Mouse (Mus musculus) left cerebral cortex, postnatal 36 days (tissue): ENCODE data around the gene A730015C16Rik. TPM values are rescaled to one million over a fixed set of nuclear protein-coding genes. Genes with fewer than 3 reads are reported as not detected.
A peak's percentile ranks its signal among the peaks of the same experiment; 100 is the strongest.

ENCODE experiments used
- DNase-seq, 2 experiments: peaks; one replicate each; pipeline ENCODE4 v3.0.0; 2021 to 2022; ENCODE audit warnings: low spot score in 2 of 2, mixed read lengths in 1 of 2
- intact Hi-C: fragments of 180-260 bp; cut with DNase I; formaldehyde crosslinking; loops from one replicate; pipeline ENCODE4 v1.15.1; 2025
- total RNA-seq, 2 experiments: library from RNA; stranded (reverse); gene quantifications; 2 replicates each; pipeline ENCODE4 v1.2.3; 2021

A730015C16Rik gene
- total RNA-seq, 2 experiments from 2014 or later: 0.35 TPM; not detected in 1

DNA sequence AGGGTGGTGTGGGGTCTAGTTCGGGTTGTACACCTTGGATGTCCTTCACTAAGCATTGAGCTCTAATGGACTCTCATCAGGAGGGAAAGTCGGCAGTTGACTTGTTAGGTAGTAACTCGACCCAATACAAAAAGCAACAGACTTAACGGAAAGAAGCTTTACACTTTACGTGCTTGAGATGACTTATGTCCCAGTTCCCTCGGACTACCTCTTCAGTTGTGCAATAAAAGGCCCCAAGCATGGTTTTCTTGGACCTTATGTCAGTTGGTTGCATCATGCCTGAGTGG is 14.6 kb downstream of the A730015C16Rik start:
- intact Hi-C loops: loop anchor here (2.0 kb wide), 1 partner anchor 53 kb away; the partner anchor contains the start of gene Zfyve9
- no peak for DNase-seq

DNA sequence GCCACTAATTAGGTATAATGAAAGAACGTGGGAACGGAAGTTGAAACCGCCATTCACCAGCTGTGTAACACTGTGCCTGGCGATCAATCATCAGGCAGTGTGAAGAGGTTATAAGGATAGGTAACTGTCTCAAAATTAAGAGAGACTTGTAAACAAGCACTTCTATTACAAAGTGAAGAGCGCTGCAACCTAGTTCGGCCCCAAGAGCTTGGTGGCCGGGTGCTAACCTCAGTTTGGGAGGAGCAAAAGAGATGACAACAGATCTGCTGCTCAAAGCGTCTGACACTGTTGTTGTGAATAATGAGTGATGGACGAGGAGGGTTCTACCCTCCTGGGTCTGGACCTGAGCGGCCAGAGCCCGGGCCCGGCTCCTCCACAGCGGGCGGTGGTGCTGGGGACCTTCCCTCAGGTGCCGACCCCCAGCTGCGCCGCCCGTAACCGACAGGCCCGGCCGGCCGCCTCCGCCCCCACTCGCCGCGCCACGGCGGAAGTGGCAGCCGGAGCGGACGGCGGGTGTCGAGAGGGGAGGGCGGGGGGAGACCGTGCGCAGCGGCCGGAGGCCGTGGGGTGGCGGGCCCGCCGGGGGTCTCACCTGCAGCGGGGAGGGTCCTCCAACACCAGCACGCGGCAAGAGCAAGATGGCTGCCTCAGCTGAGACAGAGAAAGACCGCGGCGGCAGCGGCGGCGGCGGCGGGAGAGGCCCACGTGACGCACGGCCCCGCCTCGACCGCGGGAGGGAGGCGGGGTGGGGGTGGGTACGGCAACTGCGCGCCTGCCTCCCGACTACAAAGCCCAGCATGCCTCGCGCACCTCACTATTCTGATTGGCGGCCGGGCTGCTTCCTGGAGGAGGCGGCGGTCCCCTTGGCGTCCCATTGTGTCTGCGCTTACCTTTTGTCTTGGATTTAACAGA is 15.2 kb downstream of the A730015C16Rik start, which contains the start of gene Btf3l4:
TSS of gene Btf3l4 (minus strand) at position 699 of the 912 bp plus-strand sequence.
- DNase-seq: peak; percentile 87 to 90
- intact Hi-C loops: loop anchor here (2.0 kb wide), 1 partner anchor 52 kb away; the partner anchor contains the start of gene Zfyve9

DNA sequence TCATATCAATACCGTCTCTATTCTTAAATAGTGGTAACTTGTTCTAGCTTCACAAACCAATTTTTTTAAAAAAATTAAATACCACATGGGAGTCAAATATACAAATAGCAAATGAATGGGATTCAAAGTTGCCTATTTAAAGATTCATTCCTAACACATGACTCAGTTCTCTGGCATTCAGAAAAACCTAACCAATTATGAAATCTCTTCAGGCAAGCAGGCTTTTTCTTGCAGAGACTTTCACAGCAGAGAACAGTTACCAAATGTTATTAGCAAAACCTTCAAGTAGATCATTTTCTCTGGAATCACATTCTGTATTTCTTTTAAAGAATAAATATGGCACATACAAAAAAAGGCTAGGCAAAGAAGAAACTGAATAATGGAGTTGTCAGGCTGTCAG is 17.7 kb downstream of the A730015C16Rik start:
- intact Hi-C loops: no loop called here
- DNase-seq: no peak

DNA sequence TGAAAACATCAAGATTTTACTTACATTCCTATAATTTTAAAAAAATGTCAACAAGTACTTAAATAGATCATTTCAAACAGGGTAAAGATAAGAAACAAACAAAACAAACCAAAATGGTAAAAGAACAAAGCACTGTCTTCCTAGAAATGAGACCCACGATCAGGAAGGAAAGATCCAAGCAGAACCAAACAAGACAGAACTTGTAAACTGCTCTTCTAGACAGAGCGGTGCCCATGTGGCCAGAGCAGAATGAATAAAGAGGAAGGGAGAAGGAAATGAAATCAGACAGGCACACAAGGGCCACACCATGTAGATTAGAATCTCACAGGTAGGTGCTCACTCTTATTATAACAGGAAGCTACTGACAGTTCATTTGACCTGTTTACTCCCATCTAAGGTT is 21.8 kb downstream of the A730015C16Rik start:
- intact Hi-C loops: no loop called here
- DNase-seq: no peak

DNA sequence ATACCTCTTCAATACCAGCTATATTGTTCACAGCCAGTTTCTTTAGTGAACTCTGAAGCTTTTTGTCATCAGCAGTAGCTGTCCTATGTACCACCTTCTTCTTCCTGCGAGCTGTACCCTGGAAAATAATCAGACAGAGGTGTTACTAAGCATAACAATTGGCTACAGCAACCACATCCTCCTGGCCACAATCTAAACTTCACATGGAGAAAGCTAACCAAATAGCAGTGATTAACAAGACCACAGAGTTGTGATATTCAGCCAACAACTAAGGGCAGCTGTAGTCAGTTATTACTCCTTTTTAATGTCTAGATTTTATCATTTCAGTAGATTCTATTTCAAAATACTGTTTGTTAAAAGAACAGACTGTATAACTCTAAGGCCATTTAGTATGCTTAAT is 22.3 kb downstream of the A730015C16Rik start:
- intact Hi-C loops: no loop called here
- DNase-seq: no peak

DNA sequence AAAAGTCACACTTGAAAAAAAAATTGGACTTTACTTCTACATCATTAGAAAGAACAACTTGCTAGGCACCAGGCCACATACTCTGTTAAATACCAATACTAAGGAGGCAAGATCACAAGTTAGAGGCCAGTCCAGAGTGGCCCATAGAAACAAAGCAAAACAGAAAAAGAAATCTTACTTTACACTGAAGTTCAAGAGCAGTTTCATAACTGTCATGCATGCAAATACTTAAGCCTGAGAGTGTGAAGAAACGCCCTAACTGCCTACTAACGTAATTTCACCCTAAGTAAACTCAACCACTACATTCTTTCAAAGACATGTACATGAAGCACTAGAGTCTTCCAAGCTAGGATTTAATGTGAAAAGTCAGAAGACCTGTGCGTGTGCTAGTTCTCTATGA is 22.7 kb downstream of the A730015C16Rik start:
- DNase-seq: no peak
- intact Hi-C loops: no loop called here

DNA sequence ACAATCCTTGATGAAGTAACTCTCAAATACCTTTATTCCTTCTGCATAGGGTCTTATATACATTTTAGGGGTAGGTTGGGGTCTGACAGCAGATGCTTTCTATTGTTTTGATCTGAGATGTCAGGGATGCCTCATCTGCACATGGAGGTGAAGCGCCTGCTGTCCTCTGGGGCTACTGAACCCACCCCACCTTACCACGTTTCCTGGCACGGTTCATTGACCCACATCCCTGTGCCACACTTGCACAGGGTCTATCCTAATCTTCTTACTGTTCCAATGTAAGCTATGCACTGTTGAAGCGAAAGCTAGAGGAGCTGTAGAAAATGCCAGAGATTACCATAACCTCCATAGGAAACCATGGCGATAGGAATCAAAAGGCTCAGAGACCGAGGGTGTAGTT is 36.9 kb downstream of the A730015C16Rik start:
- intact Hi-C loops: no loop called here
- no peak for DNase-seq

DNA sequence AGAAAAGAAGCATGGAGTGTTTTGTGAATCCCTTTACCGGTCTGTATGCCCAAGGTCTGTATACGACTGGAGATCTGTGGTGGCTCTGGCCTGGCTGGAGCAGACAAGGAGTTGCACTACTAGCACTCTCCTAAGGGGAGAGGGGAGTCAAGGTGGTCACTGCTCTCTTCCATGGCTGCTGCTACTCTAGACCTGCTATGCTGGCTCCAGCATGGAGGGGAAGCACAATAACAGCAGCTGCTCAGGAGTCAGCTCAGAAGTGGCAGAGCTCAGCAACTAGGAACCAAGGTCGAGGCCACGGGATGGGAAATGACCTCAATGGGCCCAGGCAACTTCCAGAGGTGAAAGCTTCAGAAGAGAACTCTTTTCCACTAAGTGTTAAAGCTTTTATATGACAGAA is 37.3 kb downstream of the A730015C16Rik start:
- no peak for DNase-seq
- intact Hi-C loops: no loop called here

DNA sequence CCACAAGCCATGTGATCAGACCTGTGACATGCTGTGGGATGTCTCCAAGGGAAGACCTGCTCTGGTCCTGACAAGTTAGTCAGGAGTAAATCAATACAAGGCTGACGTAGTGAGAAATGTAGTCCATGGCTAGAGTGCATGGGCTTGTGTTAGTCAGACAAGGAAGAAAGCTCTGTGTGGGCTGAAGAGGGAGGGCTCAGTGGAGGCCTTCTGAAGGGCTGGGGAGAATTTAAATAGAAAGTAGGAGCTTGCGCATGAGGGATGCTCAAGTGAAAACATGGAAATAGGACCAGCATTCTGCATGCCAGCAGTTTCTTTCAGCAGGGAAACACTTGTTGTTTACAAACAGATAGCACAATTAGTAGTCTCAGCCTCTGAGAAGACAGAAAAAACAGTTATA is 44.9 kb downstream of the A730015C16Rik start:
- DNase-seq: no peak
- intact Hi-C loops: no loop called here

DNA sequence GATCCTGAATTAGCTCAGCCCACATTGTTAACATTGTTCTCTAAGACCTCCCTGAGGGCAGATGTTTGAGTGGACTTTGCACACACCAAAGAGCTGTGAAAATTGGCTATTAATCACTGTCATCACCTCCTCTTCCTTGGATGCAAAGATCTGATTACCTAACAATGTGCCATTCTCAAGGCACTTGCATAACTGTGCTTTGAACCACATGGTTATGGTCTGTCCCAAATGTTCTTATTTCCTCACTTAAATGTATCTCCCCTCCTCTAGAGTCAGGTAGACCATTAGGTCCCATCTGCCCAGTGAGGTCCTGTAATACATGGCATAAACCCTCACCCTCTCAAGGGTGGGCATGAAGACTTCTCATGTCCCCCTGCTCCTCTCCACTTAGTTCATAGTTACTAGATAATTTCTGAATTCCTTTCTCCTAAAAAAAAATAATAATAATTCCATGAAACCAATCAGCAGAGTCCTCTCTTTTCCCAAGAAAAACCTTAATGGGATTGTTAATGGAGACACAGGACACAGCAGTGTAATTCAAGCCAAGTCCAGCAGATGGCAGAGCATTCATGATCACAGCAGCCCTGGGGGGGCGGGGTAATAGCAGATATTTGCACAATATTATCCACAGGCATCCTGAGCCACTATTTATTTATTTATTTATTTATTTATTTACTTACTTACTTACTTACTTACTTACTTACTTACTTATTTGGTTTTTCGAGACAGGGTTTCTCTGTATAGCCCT is 50.2 kb downstream of the A730015C16Rik start:
- peak; percentile 15 to 44 for DNase-seq
- intact Hi-C loops: no loop called here

Other genes with a start within 250 kb of the A730015C16Rik start
- gene Cc2d1b, start 228.7 kb downstream of the A730015C16Rik start, total RNA-seq: 10 to 100 TPM; 31.3 to 48.2 TPM
- 1 to 10 TPM; 1.3 to 1.7 TPM for gene 3110021N24Rik, start 129.0 kb downstream of the A730015C16Rik start, total RNA-seq
- 10 to 100 TPM; 63.7 to 67.4 TPM for gene Zfyve9, start 67.8 kb downstream of the A730015C16Rik start, total RNA-seq
- gene Btf3l4, start 15.0 kb downstream of the A730015C16Rik start, total RNA-seq: 10 to 100 TPM; 87.3 to 92.0 TPM
- gene Txndc12, start 14.0 kb downstream of the A730015C16Rik start, total RNA-seq: 10 to 100 TPM; 39.4 to 40.9 TPM
- gene Kti12, start 834 bp downstream of the A730015C16Rik start, total RNA-seq: 10 to 100 TPM; 16.4 to 17.0 TPM
- 10 to 100 TPM; 84.3 to 91.3 TPM for gene Rab3b, start 30.4 kb upstream of the A730015C16Rik start, total RNA-seq
- gene Nrd1, start 152.0 kb upstream of the A730015C16Rik start, total RNA-seq: 100 to 1,000 TPM; 105 to 139 TPM